Mouse (Mus musculus): ENCODE data around the gene Cdk9. TPM values are rescaled to one million over a fixed set of nuclear protein-coding genes. Genes with fewer than 3 reads are reported as not detected.

The Cdk9 gene
- polyA plus RNA-seq, 2 experiments: 36.5 to 60.7 TPM

- DNase-seq (ENCODE audit: low read depth in 3 of 3, low spot score in 3 of 3) (no peak), ATAC-seq (ENCODE audit: insufficient read depth) (peak; percentile 56)
- Histone ChIP-seq H3K9me3 (ENCODE audit: control insufficient read depth, low read length) (no peaks in the 10 kb centered on the region), H3K27me3 (ENCODE audit: control insufficient read depth, insufficient read depth, low read length) (no peaks in the 10 kb centered on the region), H3K9ac (replicated peaks) (no peak overlapping the region), H3K27ac (no peak overlapping the region), H3K4me2 (ENCODE audit: low read depth) (no peak overlapping the region), H3K36me3 (replicated peaks; ENCODE audit: control insufficient read depth, insufficient read depth, low read depth) (no peaks in the 10 kb centered on the region), H3K4me3 (ENCODE audit: insufficient read depth in 1 of 2, low read depth in 2 of 2, low read length in 2 of 2) (no peak overlapping the region), H3K4me1 (replicated peaks; ENCODE audit: control insufficient read depth in 2 of 2, insufficient read depth in 2 of 2, low read length in 1 of 2) (peaks cover 5 to 38% of the 10 kb centered on the region in 2 experiments)
- TF ChIP-seq EP300 (IDR thresholded peaks at IDR 0.05; ENCODE audit: low read depth) (no peak), CTCF (IDR thresholded peaks at IDR 0.05; ENCODE audit: low read depth) (no peak)
- 37% methylated on average over 7 of the region's 7 CpGs for WGBS (ENCODE audit: insufficient replicate concordance)
These were observed 51.3 kb downstream of the Cdk9 start for GRCm38 (mm10) chr2:32661509-32662107.

GRCm38 (mm10) chr2:32658873-32659272 lies 54.0 kb downstream of the Cdk9 start:
- WGBS (ENCODE audit: insufficient replicate concordance): 14% methylated on average over 2 of the region's 2 CpGs
- peaks cover 11 to 45% of the 10 kb centered on the region in 2 experiments for H3K4me1 ChIP-seq (replicated peaks; ENCODE audit: control insufficient read depth in 2 of 2, insufficient read depth in 2 of 2, low read length in 1 of 2)
- ATAC-seq (ENCODE audit: insufficient read depth): peak; percentile 67; the same call in 1 of the 2 replicates
- H3K4me3 ChIP-seq (ENCODE audit: insufficient read depth in 1 of 2, low read depth in 2 of 2, low read length in 2 of 2): no peak overlapping the region
- TF ChIP-seq EP300 (IDR thresholded peaks at IDR 0.05; ENCODE audit: low read depth) (peak; percentile 75), CTCF (IDR thresholded peaks at IDR 0.05; ENCODE audit: low read depth) (no peak)
- no peak overlapping the region for H3K9ac ChIP-seq (replicated peaks)
- peak overlapping the region; percentile 15 for H3K27ac ChIP-seq
- no peak for DNase-seq (ENCODE audit: low read depth in 3 of 3, low spot score in 3 of 3)
- H3K4me2 ChIP-seq (ENCODE audit: low read depth): peak overlapping the region; percentile 0
- no peaks in the 10 kb centered on the region for H3K27me3 ChIP-seq (ENCODE audit: control insufficient read depth, insufficient read depth, low read length)
- no peaks in the 10 kb centered on the region for H3K9me3 ChIP-seq (ENCODE audit: control insufficient read depth, low read length)
- H3K36me3 ChIP-seq (replicated peaks; ENCODE audit: control insufficient read depth, insufficient read depth, low read depth): no peaks in the 10 kb centered on the region

GRCm38 (mm10) chr2:32655826-32656225 lies 57.0 kb downstream of the Cdk9 start:
- Histone ChIP-seq H3K4me1 (replicated peaks; ENCODE audit: control insufficient read depth in 2 of 2, insufficient read depth in 2 of 2, low read length in 1 of 2) (peaks cover 9 to 37% of the 10 kb centered on the region in 2 experiments), H3K36me3 (replicated peaks; ENCODE audit: control insufficient read depth, insufficient read depth, low read depth) (no peaks in the 10 kb centered on the region), H3K9ac (replicated peaks) (no peak overlapping the region), H3K4me3 (ENCODE audit: insufficient read depth in 1 of 2, low read depth in 2 of 2, low read length in 2 of 2) (no peak overlapping the region), H3K4me2 (ENCODE audit: low read depth) (no peak overlapping the region), H3K27me3 (ENCODE audit: control insufficient read depth, insufficient read depth, low read length) (no peaks in the 10 kb centered on the region), H3K27ac (no peak overlapping the region), H3K9me3 (ENCODE audit: control insufficient read depth, low read length) (no peaks in the 10 kb centered on the region)
- ATAC-seq (ENCODE audit: insufficient read depth): no peak
- 69% methylated on average over 12 of the region's 12 CpGs for WGBS (ENCODE audit: insufficient replicate concordance)
- no peak for DNase-seq (ENCODE audit: low read depth in 3 of 3, low spot score in 3 of 3)
- TF ChIP-seq EP300 (IDR thresholded peaks at IDR 0.05; ENCODE audit: low read depth) (no peak), CTCF (IDR thresholded peaks at IDR 0.05; ENCODE audit: low read depth) (no peak)

MicroRNA genes within 50 kb of the gene (microRNA counts, 519-probe panel; counts per million panel counts)
- 69.9 counts per million for microRNA mmu-miR-2861

Small RNA genes within 50 kb of the gene (microRNA-seq; reads per million reads assigned to microRNA genes)
- not detected for gene Gm47291
- gene Mir2861: not detected
- gene Mir3960: not detected
- gene Mir8093: not detected

Other genes with a start within 250 kb of the Cdk9 start
- gene Fam102a, start 177.7 kb downstream of the Cdk9 start, polyA plus RNA-seq (2012; rRNA removed): 0.88 and 1.0 TPM in 2 replicates
- 0.91 and 1.1 TPM in 2 replicates for gene Fam102a, start 177.7 kb downstream of the Cdk9 start, polyA plus RNA-seq (2014; fragmentation: Nextera tagmentation; extraction: Ambion mirVana)
- 53.5 and 61.6 TPM in 2 replicates for gene Dpm2, start 142.2 kb downstream of the Cdk9 start, polyA plus RNA-seq (2012; rRNA removed)
- 53.6 and 54.6 TPM in 2 replicates for gene Dpm2, start 142.2 kb downstream of the Cdk9 start, polyA plus RNA-seq (2014; fragmentation: Nextera tagmentation; extraction: Ambion mirVana)
- gene Pip5kl1, start 138.3 kb downstream of the Cdk9 start, polyA plus RNA-seq (2012; rRNA removed): 0.11 TPM in 2 replicates
- gene Pip5kl1, start 138.3 kb downstream of the Cdk9 start, polyA plus RNA-seq (2014; fragmentation: Nextera tagmentation; extraction: Ambion mirVana): not detected in 2 replicates
- not detected in 2 replicates for gene 9430097D07Rik, start 137.4 kb downstream of the Cdk9 start, polyA plus RNA-seq (2012; rRNA removed)
- gene 9430097D07Rik, start 137.4 kb downstream of the Cdk9 start, polyA plus RNA-seq (2014; fragmentation: Nextera tagmentation; extraction: Ambion mirVana): 0.06 TPM in 1 of 2 replicates, not detected in the other
- gene St6galnac4, start 126.0 kb downstream of the Cdk9 start, polyA plus RNA-seq (2012; rRNA removed): 5.4 and 5.6 TPM in 2 replicates
- 6.2 and 6.8 TPM in 2 replicates for gene St6galnac4, start 126.0 kb downstream of the Cdk9 start, polyA plus RNA-seq (2014; fragmentation: Nextera tagmentation; extraction: Ambion mirVana)
- 9.9 and 14.3 TPM in 2 replicates for gene St6galnac6, start 113.4 kb downstream of the Cdk9 start, polyA plus RNA-seq (2012; rRNA removed)
- gene St6galnac6, start 113.4 kb downstream of the Cdk9 start, polyA plus RNA-seq (2014; fragmentation: Nextera tagmentation; extraction: Ambion mirVana): 3.2 and 4.4 TPM in 2 replicates
- gene Ak1, start 91.3 kb downstream of the Cdk9 start, polyA plus RNA-seq (2012; rRNA removed): 0.34 and 0.37 TPM in 2 replicates
- gene Ak1, start 91.3 kb downstream of the Cdk9 start, polyA plus RNA-seq (2014; fragmentation: Nextera tagmentation; extraction: Ambion mirVana): 0.44 and 0.59 TPM in 2 replicates
- 15.4 and 17.6 TPM in 2 replicates for gene Eng, start 66.5 kb downstream of the Cdk9 start, polyA plus RNA-seq (2012; rRNA removed)
- 13.9 and 16.5 TPM in 2 replicates for gene Eng, start 66.5 kb downstream of the Cdk9 start, polyA plus RNA-seq (2014; fragmentation: Nextera tagmentation; extraction: Ambion mirVana)
- 45.3 and 51.0 TPM in 2 replicates for gene Fpgs, start 8.9 kb downstream of the Cdk9 start, polyA plus RNA-seq (2012; rRNA removed)
- gene Fpgs, start 8.9 kb downstream of the Cdk9 start, polyA plus RNA-seq (2014; fragmentation: Nextera tagmentation; extraction: Ambion mirVana): 21.6 and 25.7 TPM in 2 replicates
- gene Sh2d3c, start 8.0 kb upstream of the Cdk9 start, polyA plus RNA-seq (2012; rRNA removed): 4.7 and 5.8 TPM in 2 replicates
- gene Sh2d3c, start 8.0 kb upstream of the Cdk9 start, polyA plus RNA-seq (2014; fragmentation: Nextera tagmentation; extraction: Ambion mirVana): 3.5 and 5.1 TPM in 2 replicates
- gene 6330409D20Rik, start 27.9 kb upstream of the Cdk9 start, polyA plus RNA-seq (2012; rRNA removed): 0.07 TPM in 1 of 2 replicates, not detected in the other
- not detected in 2 replicates for gene 6330409D20Rik, start 27.9 kb upstream of the Cdk9 start, polyA plus RNA-seq (2014; fragmentation: Nextera tagmentation; extraction: Ambion mirVana)
- gene Tor2a, start 44.2 kb upstream of the Cdk9 start, polyA plus RNA-seq (2012; rRNA removed): 21.2 and 30.7 TPM in 2 replicates
- gene Tor2a, start 44.2 kb upstream of the Cdk9 start, polyA plus RNA-seq (2014; fragmentation: Nextera tagmentation; extraction: Ambion mirVana): 25.2 and 28.1 TPM in 2 replicates
- gene Ttc16, start 62.6 kb upstream of the Cdk9 start, polyA plus RNA-seq (2012; rRNA removed): 0.18 and 0.22 TPM in 2 replicates
- 0.09 and 0.10 TPM in 2 replicates for gene Ttc16, start 62.6 kb upstream of the Cdk9 start, polyA plus RNA-seq (2014; fragmentation: Nextera tagmentation; extraction: Ambion mirVana)
- gene Ptrh1, start 62.7 kb upstream of the Cdk9 start, polyA plus RNA-seq (2012; rRNA removed): 1.3 and 1.7 TPM in 2 replicates
- 1.9 and 2.2 TPM in 2 replicates for gene Ptrh1, start 62.7 kb upstream of the Cdk9 start, polyA plus RNA-seq (2014; fragmentation: Nextera tagmentation; extraction: Ambion mirVana)
- gene Cfap157, start 71.4 kb upstream of the Cdk9 start, polyA plus RNA-seq (2012; rRNA removed): not detected in 2 replicates
- not detected in 2 replicates for gene Cfap157, start 71.4 kb upstream of the Cdk9 start, polyA plus RNA-seq (2014; fragmentation: Nextera tagmentation; extraction: Ambion mirVana)
- 1.4 and 2.1 TPM in 2 replicates for gene Stxbp1, start 134.2 kb upstream of the Cdk9 start, polyA plus RNA-seq (2012; rRNA removed)
- 2.3 and 2.6 TPM in 2 replicates for gene Stxbp1, start 134.2 kb upstream of the Cdk9 start, polyA plus RNA-seq (2014; fragmentation: Nextera tagmentation; extraction: Ambion mirVana)
- 5.7 and 5.9 TPM in 2 replicates for gene Fam129b, start 163.0 kb upstream of the Cdk9 start, polyA plus RNA-seq (2012; rRNA removed)
- gene Fam129b, start 163.0 kb upstream of the Cdk9 start, polyA plus RNA-seq (2014; fragmentation: Nextera tagmentation; extraction: Ambion mirVana): 2.7 and 2.9 TPM in 2 replicates
- 311 and 646 TPM in 2 replicates for gene Rpl12, start 248.5 kb upstream of the Cdk9 start, polyA plus RNA-seq (2012; rRNA removed)
- gene Rpl12, start 248.5 kb upstream of the Cdk9 start, polyA plus RNA-seq (2014; fragmentation: Nextera tagmentation; extraction: Ambion mirVana): 144 and 162 TPM in 2 replicates
- gene Lrsam1, start 248.5 kb upstream of the Cdk9 start, polyA plus RNA-seq (2012; rRNA removed): 1.9 and 2.5 TPM in 2 replicates
- gene Lrsam1, start 248.5 kb upstream of the Cdk9 start, polyA plus RNA-seq (2014; fragmentation: Nextera tagmentation; extraction: Ambion mirVana): 1.1 and 1.8 TPM in 2 replicates

Data from liver, embryonic 14.5 days (tissue).